Mouse (Mus musculus): ENCODE results near the gene Ak2. TPM values are rescaled to one million over a fixed set of nuclear protein-coding genes. Genes with fewer than 3 reads are reported as not detected.

Ak2 gene
- total RNA-seq (2021) = 10 to 100 TPM; 33.5 to 33.8 TPM

- no peak for DNase-seq
- intact Hi-C loops (cut with DNase I) = no loop called here
Observed at GRCm38 (mm10) chr4:128991500-128992008, at the start of gene Ak2. Ak2 (plus strand) TSS chr4:128991958.

DNA sequence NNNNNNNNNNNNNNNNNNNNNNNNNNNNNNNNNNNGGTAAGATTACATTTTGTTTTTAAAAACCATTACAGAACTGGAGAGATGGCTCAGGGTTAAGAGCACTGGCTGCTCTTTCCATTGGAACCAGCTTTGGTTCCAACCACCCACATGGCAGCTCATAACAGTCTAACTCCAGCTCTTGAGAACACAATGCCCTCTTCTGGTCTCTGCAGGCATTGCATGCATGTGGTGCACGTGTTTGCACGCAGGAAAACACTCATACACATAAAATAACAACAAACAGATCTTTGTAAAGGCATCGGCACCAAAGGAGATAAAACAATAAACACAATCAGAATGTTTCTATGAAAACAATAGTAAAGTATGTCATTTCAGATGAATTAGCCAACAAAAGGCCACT, 49.4 kb upstream of the Ak2 start:
- no peak for DNase-seq
- intact Hi-C loops (cut with DNase I) = no loop called here

DNA sequence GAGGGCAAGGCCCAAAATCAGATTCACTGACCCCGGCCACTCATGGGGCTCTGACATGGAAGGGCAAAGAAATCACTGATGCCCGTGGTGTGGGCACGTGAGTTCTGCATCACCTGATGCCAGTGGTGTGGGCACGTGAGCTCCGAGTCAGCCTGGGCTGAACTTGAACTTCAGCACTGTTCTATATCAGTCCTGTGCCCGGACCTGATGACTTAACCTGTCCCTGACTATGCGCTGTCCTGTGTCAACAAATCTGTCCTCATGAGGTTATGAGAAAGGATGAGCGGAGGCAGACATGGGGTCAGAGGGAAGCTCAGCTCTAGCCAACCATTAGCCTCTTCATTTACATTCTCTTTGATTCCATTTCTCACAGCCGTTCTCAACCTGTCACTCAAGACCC, 45.0 kb upstream of the Ak2 start:
- intact Hi-C loops (cut with DNase I) = no loop called here
- DNase-seq = no peak

GRCm38 (mm10) chr4:128947326-128947933, 44.3 kb upstream of the Ak2 start:
- DNase-seq = no peak
- intact Hi-C loops (cut with DNase I) = no loop called here

GRCm38 (mm10) chr4:128948137-128948674, 43.6 kb upstream of the Ak2 start:
- DNase-seq = peak; percentile 69
- intact Hi-C loops (cut with DNase I) = no loop called here

DNA sequence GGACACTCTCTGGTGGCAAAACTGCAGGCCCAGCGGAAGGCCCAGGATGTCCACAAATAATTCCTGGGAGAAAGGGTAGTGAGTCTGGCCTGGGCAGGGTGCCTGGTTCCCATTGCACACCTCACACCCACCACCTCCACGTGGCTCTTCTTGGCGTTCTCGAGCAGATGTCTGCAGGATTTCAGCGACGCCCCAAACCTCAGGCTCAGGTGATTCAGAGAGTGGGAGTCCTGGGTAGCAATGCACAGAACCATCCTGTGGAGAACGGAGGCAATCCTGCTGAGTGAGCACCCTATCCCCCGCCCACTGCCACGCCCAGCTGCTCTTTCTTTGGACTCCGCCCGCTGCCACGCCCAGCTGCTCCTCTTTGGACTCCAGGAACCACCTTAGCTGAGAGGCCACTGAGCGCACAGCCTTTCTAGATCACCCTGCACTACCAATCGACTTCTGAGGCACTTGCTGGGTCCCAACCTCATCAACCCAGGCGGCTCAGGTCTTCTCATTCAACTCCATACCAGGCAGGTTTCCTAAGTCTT, 42.2 kb upstream of the Ak2 start:
- intact Hi-C loops (cut with DNase I) = no loop called here
- DNase-seq = no peak

DNA sequence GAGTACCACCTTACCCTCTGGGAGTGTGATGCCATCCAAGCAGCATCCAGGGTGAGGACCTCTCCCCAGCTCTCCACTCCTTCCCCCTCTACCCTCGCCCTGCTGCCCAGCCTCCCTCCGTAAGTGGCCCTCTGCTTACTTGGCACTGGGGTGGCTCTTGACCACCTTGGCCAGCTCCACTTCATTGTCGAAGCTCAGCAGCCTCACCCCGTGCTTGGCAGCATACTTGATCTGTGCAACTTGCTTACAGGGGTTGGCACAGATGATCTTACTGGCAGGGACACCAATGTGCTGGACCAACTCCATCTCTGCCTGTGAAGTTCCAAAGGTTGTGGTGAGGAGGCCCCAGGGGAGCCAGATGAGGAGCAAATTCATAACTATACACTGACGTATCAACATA, 41.3 kb upstream of the Ak2 start:
- intact Hi-C loops (cut with DNase I) = no loop called here
- DNase-seq = peak; percentile 82

- no peak for DNase-seq
- intact Hi-C loops (cut with DNase I) = no loop called here
Observed at GRCm38 (mm10) chr4:128953851-128954250, 37.9 kb upstream of the Ak2 start.

- peak; percentile 72 for DNase-seq
- intact Hi-C loops (cut with DNase I) = loop anchor here (5.0 kb wide), 1 partner anchor 125 kb away; no protein-coding TSS in a partner anchor
Observed at GRCm38 (mm10) chr4:128957155-128957911, 34.4 kb upstream of the Ak2 start.

GRCm38 (mm10) chr4:128958156-128958555, 33.6 kb upstream of the Ak2 start:
- intact Hi-C loops (cut with DNase I) = loop anchor here (5.0 kb wide), 1 partner anchor 124 kb away; no protein-coding TSS in a partner anchor
- DNase-seq = no peak

- intact Hi-C loops (cut with DNase I) = loop anchor here (5.0 kb wide), 1 partner anchor 123 kb away; no protein-coding TSS in a partner anchor
- no peak for DNase-seq
Observed at GRCm38 (mm10) chr4:128958849-128959248, 32.9 kb upstream of the Ak2 start.

DNA sequence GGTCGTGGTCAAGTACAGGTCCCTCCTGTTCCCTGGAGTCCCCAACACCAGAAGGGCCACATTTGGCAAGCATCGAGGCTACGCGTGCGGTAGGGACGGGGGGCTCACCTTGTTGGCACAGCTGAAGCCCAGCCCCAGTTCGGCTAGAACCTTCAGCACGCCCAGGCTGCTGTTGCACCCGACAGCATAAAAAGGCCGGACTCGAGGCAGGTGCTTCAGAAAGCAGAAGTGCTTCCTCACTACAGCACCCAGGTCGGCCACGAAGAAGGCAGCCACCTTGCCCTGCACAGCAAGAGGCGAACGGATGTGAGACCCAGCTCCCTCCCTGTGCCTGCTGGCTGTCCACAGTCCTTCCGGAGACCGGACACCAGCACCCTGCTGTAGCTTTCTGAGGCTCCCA, 32.1 kb upstream of the Ak2 start:
- no peak for DNase-seq
- intact Hi-C loops (cut with DNase I) = loop anchor here (5.0 kb wide), 1 partner anchor 123 kb away; no protein-coding TSS in a partner anchor

DNA sequence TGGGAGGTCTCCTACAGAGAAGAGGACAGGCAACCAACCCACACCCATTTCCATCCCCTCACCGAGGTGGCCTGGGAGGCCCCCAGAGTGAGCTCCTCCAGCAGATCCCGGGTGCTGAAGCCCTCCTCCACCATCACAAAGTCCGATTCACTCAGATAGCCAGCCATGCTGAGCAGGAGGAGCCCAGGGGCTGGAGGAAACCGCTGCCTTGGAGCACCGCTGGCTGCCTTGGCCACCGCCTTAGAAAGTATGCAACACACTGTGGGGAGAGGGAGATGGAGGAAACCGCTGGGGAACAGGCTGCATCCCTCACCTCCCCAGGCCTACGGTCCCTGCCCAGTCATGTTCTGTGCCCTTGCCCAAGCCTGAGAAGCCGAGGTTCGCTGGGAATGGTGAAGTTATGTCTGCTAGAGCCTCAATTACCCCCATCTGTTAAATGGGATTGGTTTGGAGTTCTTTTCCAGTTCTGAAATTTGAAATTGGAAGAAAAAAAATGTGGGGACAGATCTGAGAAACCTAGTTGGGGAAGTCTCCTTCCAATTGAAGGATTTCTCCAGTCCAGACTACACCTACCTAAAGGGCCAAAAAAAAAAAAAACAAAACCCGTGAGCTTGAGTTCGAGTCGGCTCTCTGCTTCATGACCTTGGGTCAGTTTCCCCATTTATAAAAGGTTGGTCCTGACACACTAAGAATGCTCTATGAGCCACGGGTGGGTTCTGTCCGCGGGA, 30.3 kb upstream of the Ak2 start:
- intact Hi-C loops (cut with DNase I) = no loop called here
- no peak for DNase-seq

DNA sequence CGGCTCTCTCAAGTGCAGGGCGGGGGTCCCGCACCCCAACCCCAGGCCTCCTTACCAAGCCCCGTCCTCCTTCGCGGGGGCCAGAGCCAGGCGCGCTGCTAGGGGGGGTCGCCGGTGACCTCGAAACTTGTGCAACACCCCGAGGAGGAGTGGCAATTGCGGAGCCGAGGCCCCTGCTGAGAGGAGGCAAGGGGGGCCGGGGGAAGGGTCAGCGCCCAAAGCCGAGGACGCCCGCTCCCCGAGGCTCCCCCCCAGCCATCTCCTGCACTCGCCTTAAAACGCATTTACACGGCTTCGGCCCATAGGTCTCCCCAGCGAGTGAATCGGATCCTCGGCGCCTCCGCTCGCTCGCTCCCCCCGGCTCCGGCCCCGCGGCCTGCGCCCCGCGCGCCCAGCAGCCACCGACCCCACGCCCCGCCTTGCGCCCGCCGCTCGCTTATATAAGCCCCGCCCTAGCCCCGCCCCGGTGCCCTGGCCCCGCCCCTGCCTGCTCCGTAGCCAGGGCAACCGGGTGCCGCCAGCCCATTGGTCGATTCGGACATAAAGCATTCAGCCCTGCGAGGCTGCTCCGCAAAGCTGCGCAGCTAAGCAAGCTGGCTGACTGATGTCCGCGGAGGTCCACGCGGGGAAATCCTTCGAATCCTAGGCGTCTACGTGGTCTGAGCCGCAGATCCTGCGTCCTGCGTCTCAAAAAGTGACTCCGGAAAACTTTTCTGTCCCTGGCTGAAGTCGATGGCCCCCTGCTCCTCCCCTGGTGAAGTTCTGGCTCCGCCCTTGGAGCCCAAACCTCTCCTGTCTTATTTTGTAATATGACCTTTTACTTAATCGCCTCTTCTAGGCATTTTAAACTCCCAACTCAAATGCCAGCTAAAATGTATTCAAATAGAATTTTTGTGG, 29.5 kb upstream of the Ak2 start, which contains the start of gene Azin2:
Gene Azin2 (minus strand): TSS at position 414 of the 897 bp plus-strand sequence.
- intact Hi-C loops (cut with DNase I) = no loop called here
- DNase-seq = peak; percentile 98

GRCm38 (mm10) chr4:128962926-128963290, 28.9 kb upstream of the Ak2 start:
- intact Hi-C loops (cut with DNase I) = no loop called here
- DNase-seq = no peak

GRCm38 (mm10) chr4:128966751-128967150, 25.0 kb upstream of the Ak2 start:
- DNase-seq = peak; percentile 77
- intact Hi-C loops (cut with DNase I) = no loop called here

DNA sequence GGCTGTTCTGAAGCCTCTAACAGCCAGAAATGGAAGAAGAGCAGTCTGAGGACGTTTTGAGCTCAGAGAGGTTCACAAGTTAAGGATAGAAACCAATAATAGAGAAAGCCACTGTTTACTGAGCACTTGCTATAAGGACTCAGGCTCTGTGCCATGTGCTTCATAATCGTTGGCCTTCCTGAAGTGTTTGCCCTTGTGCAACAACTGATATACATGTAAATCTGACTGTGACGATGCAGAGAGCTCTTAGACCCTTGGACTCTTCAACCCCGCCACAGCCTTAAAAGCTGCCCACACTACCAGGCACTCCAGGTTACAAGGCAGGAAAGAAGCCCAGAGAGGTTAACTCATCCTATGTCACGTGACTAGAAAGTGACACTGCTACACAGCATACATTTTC, 22.7 kb upstream of the Ak2 start:
- DNase-seq = no peak
- intact Hi-C loops (cut with DNase I) = no loop called here

GRCm38 (mm10) chr4:128969607-128970416, 21.9 kb upstream of the Ak2 start:
- intact Hi-C loops (cut with DNase I) = loop anchor here (5.0 kb wide), 1 partner anchor 117 kb away; no protein-coding TSS in a partner anchor
- no peak for DNase-seq

DNA sequence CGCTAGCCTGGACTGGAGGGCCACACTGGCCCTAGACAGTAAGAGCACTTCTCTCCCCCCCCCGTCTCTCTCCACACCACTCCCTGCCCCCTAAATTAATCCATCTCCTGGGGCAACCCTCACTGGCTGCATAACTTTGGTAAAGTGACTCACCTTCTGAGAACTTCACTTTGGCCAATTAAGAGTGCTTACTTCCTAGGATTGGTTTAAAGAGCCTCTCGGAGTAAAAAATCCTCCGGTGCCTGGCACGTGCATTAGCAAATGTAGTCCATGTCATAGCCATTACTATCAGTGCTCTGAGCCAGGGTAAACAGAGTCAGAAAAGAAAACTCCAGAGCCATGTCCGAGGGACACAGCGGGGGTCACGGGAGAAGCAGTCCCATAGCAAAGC, 21.3 kb upstream of the Ak2 start:
- intact Hi-C loops (cut with DNase I) = loop anchor here (5.0 kb wide), 1 partner anchor 117 kb away; no protein-coding TSS in a partner anchor

More for the DNA sequence above, 21.3 kb upstream of the Ak2 start:
- DNase-seq = no peak

Measured in left cerebral cortex, postnatal 4 days (tissue).